Mouse (Mus musculus) E14TG2a.4 (cell line): ENCODE data around the gene Sorbs2.

ENCODE experiments used
- CTCF ChIP-seq: conservative IDR thresholded peaks from 2 replicates; pipeline ENCODE4 v1.5.1; 2014; ENCODE audit warnings: low read length
- NANOG ChIP-seq: IDR thresholded peaks from 2 replicates; pipeline ENCODE4 v1.6.1; 2014; ENCODE audit warnings: borderline replicate concordance, low read length, mixed read lengths
- POU5F1 ChIP-seq: IDR thresholded peaks from 2 replicates; pipeline ENCODE4 v1.6.1; 2014; ENCODE audit warnings: low read length, borderline replicate concordance

- TF ChIP-seq CTCF (no peak), NANOG (no peak), POU5F1 (no peak)
These were observed 247.9 kb downstream of the Sorbs2 start for GRCm38 (mm10) chr8:45755482-45755881.
